Mouse (Mus musculus): ENCODE results near the gene Pakap. TPM values are rescaled to one million over a fixed set of nuclear protein-coding genes. Genes with fewer than 3 reads are reported as not detected.

Gene Pakap
- polyA plus RNA-seq, 1 experiment: 6.3 TPM

GRCm38 (mm10) chr4:57633052-57633451 lies 65.1 kb downstream of the Pakap start:
- H3K27ac ChIP-seq (ENCODE audit: insufficient read depth, low read length): no peak overlapping the region
- no peak overlapping the region for H3K4me3 ChIP-seq (replicated peaks; ENCODE audit: insufficient read depth, low read depth, low read length)
- no peak for DNase-seq
- WGBS: 92% methylated on average over 7 of the region's 7 CpGs
- no peaks in the 10 kb centered on the region for H3K4me1 ChIP-seq (ENCODE audit: control insufficient read depth, insufficient read depth, low read length)
- TF ChIP-seq POLR2A (IDR thresholded peaks at IDR 0.05; ENCODE audit: borderline replicate concordance, insufficient read depth, low read length) (no peak), CTCF (IDR thresholded peaks at IDR 0.05; ENCODE audit: borderline replicate concordance, insufficient read depth, low read depth, low read length) (no peak)
- no peaks in the 10 kb centered on the region for H3K27me3 ChIP-seq (ENCODE audit: control insufficient read depth, insufficient read depth, low read length)

GRCm38 (mm10) chr4:57634956-57635355 lies 67.0 kb downstream of the Pakap start:
- H3K27ac ChIP-seq (ENCODE audit: insufficient read depth, low read length): no peak overlapping the region
- DNase-seq: no peak
- H3K4me1 ChIP-seq (ENCODE audit: control insufficient read depth, insufficient read depth, low read length): no peaks in the 10 kb centered on the region
- no peak overlapping the region for H3K4me3 ChIP-seq (replicated peaks; ENCODE audit: insufficient read depth, low read depth, low read length)
- no peak for TF ChIP-seq POLR2A (IDR thresholded peaks at IDR 0.05; ENCODE audit: borderline replicate concordance, insufficient read depth, low read length)
- no peak for TF ChIP-seq CTCF (IDR thresholded peaks at IDR 0.05; ENCODE audit: borderline replicate concordance, insufficient read depth, low read depth, low read length)
- 80% methylated on average over 1 of the region's 1 CpGs for WGBS
- H3K27me3 ChIP-seq (ENCODE audit: control insufficient read depth, insufficient read depth, low read length): no peaks in the 10 kb centered on the region

- Histone ChIP-seq H3K27me3 (ENCODE audit: control insufficient read depth, insufficient read depth, low read length) (no peaks in the 10 kb centered on the region), H3K4me1 (ENCODE audit: control insufficient read depth, insufficient read depth, low read length) (no peaks in the 10 kb centered on the region), H3K4me3 (replicated peaks; ENCODE audit: insufficient read depth, low read depth, low read length) (no peak overlapping the region), H3K27ac (ENCODE audit: insufficient read depth, low read length) (no peak overlapping the region)
- 78% methylated on average over 9 of the region's 9 CpGs for WGBS
- no peak for DNase-seq
- no peak for TF ChIP-seq CTCF (IDR thresholded peaks at IDR 0.05; ENCODE audit: borderline replicate concordance, insufficient read depth, low read depth, low read length)
- no peak for TF ChIP-seq POLR2A (IDR thresholded peaks at IDR 0.05; ENCODE audit: borderline replicate concordance, insufficient read depth, low read length)
Measured at GRCm38 (mm10) chr4:57636782-57637482, 69.0 kb downstream of the Pakap start.

GRCm38 (mm10) chr4:57637636-57638386 lies 69.8 kb downstream of the Pakap start:
- DNase-seq: peak; percentile 51 to 53
- Histone ChIP-seq H3K4me1 (ENCODE audit: control insufficient read depth, insufficient read depth, low read length) (no peaks in the 10 kb centered on the region), H3K27ac (ENCODE audit: insufficient read depth, low read length) (no peak overlapping the region), H3K27me3 (ENCODE audit: control insufficient read depth, insufficient read depth, low read length) (no peaks in the 10 kb centered on the region), H3K4me3 (replicated peaks; ENCODE audit: insufficient read depth, low read depth, low read length) (peak overlapping the region; percentile 40)
- 39% methylated on average over 24 of the region's 24 CpGs for WGBS
- TF ChIP-seq CTCF (IDR thresholded peaks at IDR 0.05; ENCODE audit: borderline replicate concordance, insufficient read depth, low read depth, low read length) (no peak), POLR2A (IDR thresholded peaks at IDR 0.05; ENCODE audit: borderline replicate concordance, insufficient read depth, low read length) (no peak)

- DNase-seq: peak; percentile 36 to 51
- Histone ChIP-seq H3K27me3 (ENCODE audit: control insufficient read depth, insufficient read depth, low read length) (no peaks in the 10 kb centered on the region), H3K4me3 (replicated peaks; ENCODE audit: insufficient read depth, low read depth, low read length) (no peak overlapping the region), H3K27ac (ENCODE audit: insufficient read depth, low read length) (no peak overlapping the region), H3K4me1 (ENCODE audit: control insufficient read depth, insufficient read depth, low read length) (no peaks in the 10 kb centered on the region)
- TF ChIP-seq POLR2A (IDR thresholded peaks at IDR 0.05; ENCODE audit: borderline replicate concordance, insufficient read depth, low read length) (no peak), CTCF (IDR thresholded peaks at IDR 0.05; ENCODE audit: borderline replicate concordance, insufficient read depth, low read depth, low read length) (no peak)
- WGBS: 84% methylated on average over 9 of the region's 9 CpGs
Measured at GRCm38 (mm10) chr4:57638941-57639340, 71.0 kb downstream of the Pakap start.

GRCm38 (mm10) chr4:57640222-57640621 lies 72.2 kb downstream of the Pakap start:
- no peak for DNase-seq
- Histone ChIP-seq H3K4me1 (ENCODE audit: control insufficient read depth, insufficient read depth, low read length) (no peaks in the 10 kb centered on the region), H3K27me3 (ENCODE audit: control insufficient read depth, insufficient read depth, low read length) (no peaks in the 10 kb centered on the region), H3K27ac (ENCODE audit: insufficient read depth, low read length) (no peak overlapping the region), H3K4me3 (replicated peaks; ENCODE audit: insufficient read depth, low read depth, low read length) (no peak overlapping the region)
- WGBS: 61% methylated on average over 7 of the region's 7 CpGs
- TF ChIP-seq CTCF (IDR thresholded peaks at IDR 0.05; ENCODE audit: borderline replicate concordance, insufficient read depth, low read depth, low read length) (no peak), POLR2A (IDR thresholded peaks at IDR 0.05; ENCODE audit: borderline replicate concordance, insufficient read depth, low read length) (no peak)

GRCm38 (mm10) chr4:57640971-57641370 lies 73.0 kb downstream of the Pakap start:
- no peak for DNase-seq
- WGBS: 81% methylated on average over 3 of the region's 3 CpGs
- Histone ChIP-seq H3K27me3 (ENCODE audit: control insufficient read depth, insufficient read depth, low read length) (no peaks in the 10 kb centered on the region), H3K4me1 (ENCODE audit: control insufficient read depth, insufficient read depth, low read length) (no peaks in the 10 kb centered on the region), H3K4me3 (replicated peaks; ENCODE audit: insufficient read depth, low read depth, low read length) (no peak overlapping the region), H3K27ac (ENCODE audit: insufficient read depth, low read length) (no peak overlapping the region)
- TF ChIP-seq POLR2A (IDR thresholded peaks at IDR 0.05; ENCODE audit: borderline replicate concordance, insufficient read depth, low read length): no peak
- TF ChIP-seq CTCF (IDR thresholded peaks at IDR 0.05; ENCODE audit: borderline replicate concordance, insufficient read depth, low read depth, low read length): no peak

- H3K4me3 ChIP-seq (replicated peaks; ENCODE audit: insufficient read depth, low read depth, low read length): no peak overlapping the region
- H3K4me1 ChIP-seq (ENCODE audit: control insufficient read depth, insufficient read depth, low read length): no peaks in the 10 kb centered on the region; the same call in 1 of the 2 replicates
- 63% methylated on average over 1 of the region's 1 CpGs for WGBS
- no peak for DNase-seq
- H3K27me3 ChIP-seq (ENCODE audit: control insufficient read depth, insufficient read depth, low read length): no peaks in the 10 kb centered on the region
- no peak overlapping the region for H3K27ac ChIP-seq (ENCODE audit: insufficient read depth, low read length)
- TF ChIP-seq POLR2A (IDR thresholded peaks at IDR 0.05; ENCODE audit: borderline replicate concordance, insufficient read depth, low read length): no peak
- no peak for TF ChIP-seq CTCF (IDR thresholded peaks at IDR 0.05; ENCODE audit: borderline replicate concordance, insufficient read depth, low read depth, low read length)
Measured at GRCm38 (mm10) chr4:57650994-57651393, 83.0 kb downstream of the Pakap start.

All from cerebellum, adult 2 months (tissue).